Mouse (Mus musculus) testis, adult 2 months (tissue): ENCODE measurements around the gene Catsperz.

Experiments used
- CTCF ChIP-seq: fragments of 200-500 bp; IDR thresholded peaks from 2 replicates; pipeline ENCODE4 v1.5.1; 2012; ENCODE audit warnings: low read depth, mild to moderate bottlenecking, inconsistent platforms, low read length, moderate library complexity; ENCODE audit not compliant: control insufficient read depth, insufficient read depth, insufficient replicate concordance
- POLR2A ChIP-seq: fragments of 200-500 bp; IDR thresholded peaks from 2 replicates; pipeline ENCODE4 v1.6.1; 2012; ENCODE audit warnings: low read depth, mild to moderate bottlenecking, inconsistent platforms, low read length, moderate library complexity; ENCODE audit not compliant: control insufficient read depth

DNA sequence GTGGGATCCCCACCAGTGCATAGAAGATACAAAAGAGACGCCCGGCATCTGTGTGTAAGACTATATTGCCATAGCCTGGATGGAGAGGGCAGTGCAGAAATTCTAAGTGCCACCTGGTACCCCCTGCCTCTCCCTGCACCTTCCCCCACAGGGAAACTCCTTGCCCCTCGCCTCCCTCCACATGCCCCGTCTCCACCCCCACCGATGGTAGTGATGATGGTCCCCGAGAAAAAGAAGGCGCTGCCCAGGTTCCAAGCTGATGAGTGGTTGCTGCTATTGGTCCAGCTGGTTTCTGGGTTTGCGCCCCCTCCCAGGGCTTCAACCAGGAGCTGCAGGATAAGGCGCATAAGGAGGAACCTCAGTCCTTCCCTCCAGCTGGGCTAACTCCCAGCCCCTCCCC, 2.9 kb upstream of the Catsperz start:
- no peak for TF ChIP-seq CTCF
- no peak for TF ChIP-seq POLR2A
